ENCODE assay signal across 9 mouse cellular contexts in genomic region chr11:19714211-19714610, GRCm38 (mm10).
DNase-seq lines count a peak whose midpoint lies in the region; ATAC-seq and TF ChIP-seq lines count a peak whose summit lies in the region.
"Had no signal": no experiment of that assay in that cellular context is flagged by ENCODE, and none has a peak within 500 bp of the region (broad histone marks: within the 10 kb centered on the region; RNA-seq: fewer than 3 reads in every experiment).

No protein-coding gene starts in this region.

- peak; percentile 29 for TF ChIP-seq CTCF in left cerebral cortex, adult 2 months (IDR thresholded peaks at IDR 0.05)
- TF ChIP-seq CTCF in MEL (IDR thresholded peaks at IDR 0.05 in 2 of 3, conservative IDR thresholded peaks at IDR 0.05 in 1 of 3; ENCODE audit: control insufficient read depth in 1 of 3, insufficient read depth in 1 of 3, low read depth in 2 of 3, low read length in 3 of 3, poor library complexity in 1 of 3, severe bottlenecking in 1 of 3), result peak in 1 of 3 experiments; percentile 32; a peak in 2 of 6 replicates

- H3K4me3 ChIP-seq in heart, embryonic 13.5 days, result no peak overlapping the region
- H3K4me3 ChIP-seq in left cerebral cortex, adult 2 months, result no peak overlapping the region
- H3K4me3 ChIP-seq in MEL (ENCODE audit: control insufficient read depth in 1 of 2, insufficient read depth in 1 of 2, low read depth in 2 of 2, low read length in 2 of 2), result no peak overlapping the region
- no peak overlapping the region for H3K4me3 ChIP-seq in embryonic facial prominence, embryonic 15.5 days (replicated peaks)

- peaks cover 3% of the 10 kb centered on the region; the same call in 1 of the 2 replicates for H3K9me3 ChIP-seq in heart, embryonic 13.5 days
- no peaks in the 10 kb centered on the region for H3K9me3 ChIP-seq in MEL (replicated peaks; ENCODE audit: insufficient read depth, low read length)
- no peaks in the 10 kb centered on the region for H3K9me3 ChIP-seq in embryonic facial prominence, embryonic 15.5 days (replicated peaks)

- no peaks in the 10 kb centered on the region for H3K36me3 ChIP-seq in heart, embryonic 13.5 days
- no peaks in the 10 kb centered on the region for H3K36me3 ChIP-seq in MEL (ENCODE audit: control insufficient read depth in 1 of 2, insufficient read depth in 2 of 2, low read length in 2 of 2)
- no peaks in the 10 kb centered on the region for H3K36me3 ChIP-seq in embryonic facial prominence, embryonic 15.5 days

- H3K9ac ChIP-seq in heart, embryonic 13.5 days, result no peak overlapping the region
- no peak overlapping the region for H3K9ac ChIP-seq in MEL (ENCODE audit: control insufficient read depth, low read depth, low read length, poor library complexity, severe bottlenecking)
- H3K9ac ChIP-seq in embryonic facial prominence, embryonic 15.5 days, result no peak overlapping the region
- H3K9ac ChIP-seq: liver, embryonic 14.5 days had no signal

- H3K27me3 ChIP-seq in heart, embryonic 13.5 days (replicated peaks), result no peaks in the 10 kb centered on the region
- peaks cover 3 to 4% of the 10 kb centered on the region in 2 experiments; a peak in 3 of 4 replicates for H3K27me3 ChIP-seq in MEL (ENCODE audit: control insufficient read depth in 1 of 2, insufficient read depth in 2 of 2, low read length in 2 of 2)
- H3K27me3 ChIP-seq in embryonic facial prominence, embryonic 15.5 days, result no peaks in the 10 kb centered on the region

- DNase-seq in heart, adult 9 months (ENCODE audit: low spot score in 2 of 2), result no peak
- no peak for DNase-seq in left cerebral cortex, adult 2 months (ENCODE audit: extremely low spot score in 1 of 2, low spot score in 2 of 2)
- DNase-seq in left cerebral cortex, adult 11 months (ENCODE audit: low spot score), result no peak
- DNase-seq in MEL (ENCODE audit: low read depth, low spot score), result peak; percentile 5
- DNase-seq in left cerebral cortex, adult 9 months (ENCODE audit: low spot score in 2 of 2), result no peak
- no peak for DNase-seq in thymus, postnatal 36 days

- WGBS in heart, embryonic 13.5 days, result 19% methylated on average over 5 of the region's 5 CpGs
- WGBS in embryonic facial prominence, embryonic 15.5 days, result 8% methylated on average over 5 of the region's 5 CpGs

- no peak for TF ChIP-seq POLR2A in MEL (IDR thresholded peaks at IDR 0.05; ENCODE audit: control insufficient read depth in 1 of 2, insufficient read depth in 1 of 2, low read depth in 1 of 2, low read length in 2 of 2, poor library complexity in 1 of 2)

- no peak for TF ChIP-seq EP300 in MEL (IDR thresholded peaks at IDR 0.05; ENCODE audit: low read depth in 1 of 2, low read length in 2 of 2)

- ATAC-seq in heart, embryonic 13.5 days (ENCODE audit: extremely low read depth, insufficient number of reproducible peaks, low FRiP score, low TSS enrichment), result no peak
- ATAC-seq in embryonic facial prominence, embryonic 15.5 days (ENCODE audit: insufficient number of reproducible peaks, low FRiP score, low TSS enrichment, low read depth), result no peak

- peak; percentile 45 for TF ChIP-seq RAD21 in MEL (IDR thresholded peaks at IDR 0.05; ENCODE audit: low read depth, low read length)

- intact Hi-C loops in left cerebral cortex, adult 2 months (cut with DNase I), result loop anchor here (5.0 kb wide), 1 partner anchor 837 kb away; no protein-coding TSS in a partner anchor

- H3K4me2 ChIP-seq in heart, embryonic 13.5 days, result peak overlapping the region; percentile 42; the same call in 1 of the 2 replicates
- peak overlapping the region; percentile 15; the same call in 1 of the 2 replicates for H3K4me2 ChIP-seq in embryonic facial prominence, embryonic 15.5 days (replicated peaks)

- H3K27ac ChIP-seq in heart, embryonic 13.5 days (replicated peaks), result no peak overlapping the region
- H3K27ac ChIP-seq in left cerebral cortex, adult 2 months, result no peak overlapping the region
- H3K27ac ChIP-seq in MEL (ENCODE audit: control insufficient read depth, low read depth, low read length), result no peak overlapping the region
- H3K27ac ChIP-seq in embryonic facial prominence, embryonic 15.5 days (replicated peaks), result no peak overlapping the region
- H3K27ac ChIP-seq: liver, embryonic 14.5 days had no signal

- peaks cover 8% of the 10 kb centered on the region for H3K4me1 ChIP-seq in heart, embryonic 13.5 days
- H3K4me1 ChIP-seq in MEL (ENCODE audit: control insufficient read depth in 1 of 2, insufficient read depth in 2 of 2, low read length in 2 of 2), result no peaks in the 10 kb centered on the region
- H3K4me1 ChIP-seq in embryonic facial prominence, embryonic 15.5 days, result 0 out of 2 replicates have a peak, but pooled peaks cover 4% of the 10 kb centered on the region

- no peaks in the 10 kb centered on the region for H3K79me2 ChIP-seq in MEL (ENCODE audit: control insufficient read depth, insufficient read depth, low read length, poor library complexity)

TF ChIP-seq in MEL, 35 proteins besides CTCF, POLR2A, EP300 and RAD21:
- TF ChIP-seq ZC3H11A (IDR thresholded peaks at IDR 0.05; ENCODE audit: low read depth, low read length), result peak; percentile 19; the same call in 1 of the 2 replicates
- TF ChIP-seq MXI1 (IDR thresholded peaks at IDR 0.05; ENCODE audit: low read depth, low read length), result no peak
- peak; percentile 48 for TF ChIP-seq SMC3 (IDR thresholded peaks at IDR 0.05; ENCODE audit: low read depth, low read length)
